ENCODE assay signal across 11 mouse cellular contexts in genomic region chr14:31537298-31537697, GRCm38 (mm10). TPM values are rescaled to one million over a fixed set of nuclear protein-coding genes. Genes with fewer than 3 reads are reported as not detected.
DNase-seq lines count a peak whose midpoint lies in the region; ATAC-seq and TF ChIP-seq lines count a peak whose summit lies in the region.
"Had no signal": no experiment of that assay in that cellular context is flagged by ENCODE, and none has a peak within 500 bp of the region (broad histone marks: within the 10 kb centered on the region; RNA-seq: fewer than 3 reads in every experiment).

No protein-coding gene starts in this region.

- no peak overlapping the region for H3K4me2 ChIP-seq in intestine, embryonic 16.5 days (ENCODE audit: low read depth, low read length)
- H3K4me2 ChIP-seq: heart, embryonic 13.5 days; stomach, embryonic 15.5 days had no signal

- no peak overlapping the region for H3K4me3 ChIP-seq in bone marrow, adult 2 months (replicated peaks; ENCODE audit: control insufficient read depth, low read depth, low read length)
- H3K4me3 ChIP-seq in intestine, embryonic 16.5 days (ENCODE audit: low read length) = no peak overlapping the region
- H3K4me3 ChIP-seq: heart, embryonic 13.5 days; midbrain, embryonic 10.5 days; stomach, embryonic 15.5 days had no signal

- TF ChIP-seq POLR2A in bone marrow, adult 2 months (IDR thresholded peaks at IDR 0.05; ENCODE audit: borderline replicate concordance, control insufficient read depth, low read depth, low read length) = no peak

- no peak for ATAC-seq in intestine, embryonic 16.5 days

- no peaks in the 10 kb centered on the region for H3K36me3 ChIP-seq in intestine, embryonic 16.5 days (ENCODE audit: control insufficient read depth, insufficient read depth, low read length)
- H3K36me3 ChIP-seq: midbrain, embryonic 10.5 days; stomach, embryonic 15.5 days had no signal

- no peak overlapping the region for H3K9ac ChIP-seq in intestine, embryonic 16.5 days (ENCODE audit: low read depth, low read length)
- H3K9ac ChIP-seq: heart, embryonic 13.5 days; stomach, embryonic 15.5 days had no signal

- WGBS in bone marrow, adult 2 months = 50% methylated on average over 6 of the region's 6 CpGs
- 81% methylated on average over 6 of the region's 6 CpGs for WGBS in intestine, embryonic 16.5 days

- no peaks in the 10 kb centered on the region for H3K9me3 ChIP-seq in intestine, embryonic 16.5 days (ENCODE audit: control insufficient read depth, low read length)
- H3K9me3 ChIP-seq: heart, embryonic 13.5 days; midbrain, embryonic 10.5 days; stomach, embryonic 15.5 days had no signal

- H3K4me1 ChIP-seq in bone marrow, adult 2 months (ENCODE audit: control insufficient read depth, insufficient read depth, low read length) = peaks cover 3% of the 10 kb centered on the region
- 0 out of 2 replicates have a peak, but pooled peaks cover 4% of the 10 kb centered on the region for H3K4me1 ChIP-seq in intestine, embryonic 16.5 days (ENCODE audit: control insufficient read depth, insufficient read depth, low read length)
- H3K4me1 ChIP-seq: midbrain, embryonic 10.5 days; stomach, embryonic 15.5 days had no signal

- H3K27ac ChIP-seq in bone marrow, adult 2 months (ENCODE audit: control insufficient read depth, insufficient read depth, low read depth, low read length, poor library complexity) = peak overlapping the region; percentile 54
- H3K27ac ChIP-seq in intestine, embryonic 16.5 days (ENCODE audit: low read length) = no peak overlapping the region
- H3K27ac ChIP-seq: heart, embryonic 13.5 days; midbrain, embryonic 10.5 days; stomach, embryonic 15.5 days had no signal

- no peaks in the 10 kb centered on the region for H3K27me3 ChIP-seq in intestine, embryonic 16.5 days (replicated peaks; ENCODE audit: control insufficient read depth, insufficient read depth, low read length)
- H3K27me3 ChIP-seq: heart, embryonic 13.5 days; stomach, embryonic 15.5 days had no signal

- no peak for TF ChIP-seq CTCF in bone marrow, adult 2 months (IDR thresholded peaks at IDR 0.05; ENCODE audit: control insufficient read depth, insufficient read depth, low read length)

- DNase-seq in kidney, adult 11 months = peak; percentile 31
- no peak for DNase-seq in kidney, adult 18-20 months
- DNase-seq in gastrocnemius, adult 8-10 months (ENCODE audit: low spot score in 2 of 2) = peak; percentile 57 to 66
- peak; percentile 38 for DNase-seq in kidney, postnatal 10 days
- no peak for DNase-seq in adrenal gland, postnatal 25 days
- DNase-seq in frontal cortex, postnatal 14 days (ENCODE audit: low spot score in 2 of 2) = no peak

RNA-seq across cellular contexts. Expression of gene Mettl6, which starts 42.5 kb away (rescaled TPM):
- polyA plus RNA-seq in bone marrow, adult 2 months (2011; ENCODE audit: insufficient read depth, insufficient read length, low replicate concordance, missing spikeins) = 15.7 and 33.7 TPM in 2 replicates
- total RNA-seq in gastrocnemius, adult 8-10 months (2022) = 10 to 100 TPM in 1 of 4 experiments, 1 to 10 TPM in 3; 5.6 to 10.3 (median 7.0) TPM
- 24.4 and 24.5 TPM in 2 replicates for total RNA-seq in adrenal gland, postnatal 25 days (2021)
- polyA plus RNA-seq in intestine, embryonic 16.5 days (2015; fragmentation: Nextera tagmentation; extraction: Ambion mirVana) = 44.6 TPM in 2 replicates

RNA-seq across cellular contexts. Expression of gene Eaf1, which starts 43.1 kb away (rescaled TPM):
- polyA plus RNA-seq in bone marrow, adult 2 months (2011; ENCODE audit: insufficient read depth, insufficient read length, low replicate concordance, missing spikeins) = 11.5 and 16.2 TPM in 2 replicates
- total RNA-seq in gastrocnemius, adult 8-10 months (2022) = 10 to 100 TPM in 2 of 4 experiments, 1 to 10 TPM in 2; 8.5 to 13.8 (median 9.7) TPM
- 41.4 and 50.6 TPM in 2 replicates for total RNA-seq in adrenal gland, postnatal 25 days (2021)
- polyA plus RNA-seq in intestine, embryonic 16.5 days (2015; fragmentation: Nextera tagmentation; extraction: Ambion mirVana) = 17.9 and 19.3 TPM in 2 replicates

RNA-seq across cellular contexts. Expression of gene Colq, which starts 53.8 kb away (rescaled TPM):
- polyA plus RNA-seq in bone marrow, adult 2 months (2011; ENCODE audit: insufficient read depth, insufficient read length, low replicate concordance, missing spikeins) = 1.1 and 2.4 TPM in 2 replicates
- total RNA-seq in gastrocnemius, adult 8-10 months (2022) = 1 to 10 TPM; 5.7 to 7.2 (median 6.1) TPM
- not detected in 2 replicates for total RNA-seq in adrenal gland, postnatal 25 days (2021)
- polyA plus RNA-seq in intestine, embryonic 16.5 days (2015; fragmentation: Nextera tagmentation; extraction: Ambion mirVana) = 0.92 and 1.0 TPM in 2 replicates

Comparison
In these comparisons a context has a peak if more than half of its experiments do, and no peak if none do; other contexts are left out.
1. DNase-seq: peak in kidney, adult 11 months (single experiment), gastrocnemius, adult 8-10 months (2 of 2) and kidney, postnatal 10 days (single experiment); none in kidney, adult 18-20 months (single experiment), adrenal gland, postnatal 25 days (single experiment) and frontal cortex, postnatal 14 days (0 of 2).